Mouse (Mus musculus): ENCODE measurements at regions not wholly inside any gene's neighbourhood (a gene's known extent, or its start where the extent isn't known, plus 50 kb on each side); places are given as distances from the start of the nearest gene placed in this dataset.
A peak's percentile ranks its signal among the peaks of the same experiment; 100 is the strongest.

- TF ChIP-seq CTCF (IDR thresholded peaks at IDR 0.05; ENCODE audit: low read depth) (peak; percentile 88), EP300 (IDR thresholded peaks at IDR 0.05; ENCODE audit: low read depth) (no peak)
Measured at GRCm38 (mm10) chr14:96954462-96954861, 435.6 kb upstream of the Klhl1 start.
